Mouse (Mus musculus) urinary bladder, postnatal 25 days (tissue): ENCODE data around the gene Olfr976.
"Not testable (repeated sequence)": the region's sequence is repeated elsewhere in the genome, so short reads cannot be mapped to it uniquely, and the experiment has no call there.

Source experiments
- DNase-seq: peaks from one replicate; pipeline ENCODE4 v3.0.0; 2022; ENCODE audit warnings: low spot score

Olfr976 gene

DNA sequence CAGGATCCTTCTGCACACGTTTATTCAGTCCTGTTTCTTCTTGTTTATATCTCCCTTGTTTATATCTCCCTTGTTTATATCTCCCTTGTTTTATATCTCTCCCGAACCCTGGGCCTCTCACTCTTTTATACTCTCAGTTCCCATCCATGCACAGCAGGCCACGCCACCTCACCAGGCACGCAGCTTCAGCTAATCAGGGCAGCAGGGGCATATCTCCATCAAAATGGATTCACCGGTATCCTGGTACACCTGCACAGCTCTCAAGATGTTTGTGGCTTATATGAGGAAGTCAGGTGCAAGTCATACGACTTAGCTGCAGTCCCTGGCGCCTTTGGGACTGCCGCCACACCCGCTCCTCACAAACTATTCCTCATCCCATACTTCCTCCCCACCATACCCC, at the start of gene Olfr976:
Gene Olfr976, minus strand, starts transcription at position 101 of the 400 bp plus-strand sequence.
- DNase-seq = not testable (repeated sequence)

DNA sequence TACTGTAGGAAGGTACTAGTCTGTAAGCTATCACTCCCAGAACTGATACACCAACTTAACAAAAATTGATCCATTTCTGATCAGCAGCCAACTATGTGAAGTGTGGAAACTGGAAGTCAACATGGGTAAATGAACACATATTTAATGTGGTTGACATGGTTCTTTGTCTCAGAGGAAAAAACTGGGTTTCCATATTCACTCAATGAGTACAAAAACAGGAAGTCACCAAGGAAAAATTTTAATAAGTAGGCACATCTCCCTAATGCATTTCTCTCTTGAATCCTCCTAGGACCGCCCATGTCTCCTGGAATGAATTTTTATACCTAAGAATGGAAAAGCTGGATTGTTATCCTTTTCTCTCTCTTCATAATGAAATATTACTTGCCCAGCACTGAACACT, 48.5 kb upstream of the Olfr976 start, which contains the start of gene Olfr980:
Gene Olfr980, minus strand, starts transcription at position 101 of the 400 bp plus-strand sequence.
- DNase-seq = no peak

GRCm38 (mm10) chr9:40003365-40003764, 42.4 kb upstream of the Olfr976 start, which contains the start of gene Olfr979:
Olfr979 (minus strand) TSS chr9:40003465.
- no peak for DNase-seq

DNA sequence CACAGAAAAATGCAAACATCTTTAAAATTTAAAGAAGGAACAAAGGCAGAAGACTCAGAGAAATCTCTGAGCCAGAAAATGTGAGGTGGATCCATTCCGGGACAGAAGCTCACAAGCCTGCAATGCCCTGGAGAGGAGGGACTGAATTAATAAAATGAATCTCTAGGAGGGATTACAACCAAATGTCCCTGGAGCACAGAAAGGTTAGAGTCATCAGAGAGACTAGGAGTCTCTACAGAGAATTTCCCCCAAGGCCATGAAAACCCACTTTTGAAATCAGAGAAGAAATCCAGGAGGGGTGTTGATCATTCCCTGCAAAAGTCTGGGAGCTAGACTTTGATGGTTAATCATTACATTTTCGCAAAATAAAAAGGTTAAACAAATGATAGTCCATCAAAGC, 30.9 kb upstream of the Olfr976 start, which contains the start of gene Olfr978:
Gene Olfr978, plus strand, starts transcription at position 301 of the 400 bp plus-strand sequence.
- no peak for DNase-seq

- DNase-seq = not testable (repeated sequence)
Measured at GRCm38 (mm10) chr9:39976581-39977145, 15.7 kb upstream of the Olfr976 start.

DNA sequence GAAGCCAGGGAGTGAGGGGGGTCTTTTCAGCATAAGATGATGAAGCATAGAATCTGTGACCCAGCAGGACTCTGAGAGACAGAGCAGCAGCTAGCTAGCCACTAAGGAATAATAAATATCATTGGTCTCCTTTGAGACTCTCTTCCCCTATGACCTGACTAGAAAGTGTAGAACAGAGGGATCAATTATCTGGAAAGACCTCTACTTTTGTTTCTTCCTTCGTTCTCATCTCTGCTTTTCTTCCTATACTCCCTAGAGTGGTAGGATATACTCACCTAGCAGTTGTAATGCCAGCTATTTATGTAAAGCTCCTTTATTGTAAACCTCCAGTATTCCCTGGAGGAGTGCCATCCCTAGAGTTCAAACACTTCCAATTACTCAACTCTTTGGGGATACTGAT, 9.0 kb downstream of the Olfr976 start, which contains the start of gene Olfr975:
Gene Olfr975, minus strand, starts transcription at position 101 of the 400 bp plus-strand sequence.
- DNase-seq = no peak

DNA sequence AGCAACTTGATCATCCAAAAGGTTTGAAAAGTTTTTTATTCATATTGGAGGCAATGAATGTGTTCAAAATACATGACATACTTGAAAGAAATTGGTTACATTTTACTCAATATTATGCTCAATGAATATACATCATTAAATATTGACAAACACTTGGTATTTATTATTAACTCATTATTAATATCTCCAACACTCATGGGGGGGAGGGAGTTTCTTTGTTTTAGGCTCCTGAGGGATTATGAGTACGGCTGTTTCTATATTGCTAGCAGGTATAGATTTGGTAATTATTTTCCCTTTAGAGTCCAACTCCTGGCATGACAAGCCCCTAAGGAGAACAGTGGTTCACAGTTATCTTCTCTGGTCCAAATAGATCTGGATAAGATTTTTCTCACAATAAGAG, 23.7 kb downstream of the Olfr976 start, which contains the start of gene Olfr974:
Gene Olfr974, plus strand, starts transcription at position 301 of the 400 bp plus-strand sequence.
- no peak for DNase-seq

GRCm38 (mm10) chr9:39928837-39929236, 32.1 kb downstream of the Olfr976 start:
- DNase-seq = not testable (repeated sequence)

- not testable (repeated sequence) for DNase-seq
Measured at GRCm38 (mm10) chr9:39927975-39928836, 32.7 kb downstream of the Olfr976 start.

DNA sequence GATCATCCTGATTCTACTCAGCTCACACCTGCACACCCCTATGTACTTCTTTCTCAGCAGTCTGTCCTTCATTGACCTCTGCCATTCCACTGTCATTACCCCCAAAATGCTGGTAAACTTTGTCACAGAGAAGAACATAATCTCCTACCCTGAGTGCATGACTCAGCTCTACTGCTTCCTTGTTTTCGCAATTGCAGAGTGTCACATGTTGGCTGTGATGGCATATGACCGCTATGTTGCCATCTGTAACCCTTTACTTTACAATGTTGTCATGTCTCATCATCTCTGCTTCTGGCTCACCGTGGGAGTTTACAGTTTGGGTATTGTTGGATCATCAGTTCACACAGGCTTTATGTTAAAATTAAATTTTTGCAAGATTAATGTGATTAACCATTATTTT, 51.0 kb downstream of the Olfr976 start:
- no peak for DNase-seq

DNA sequence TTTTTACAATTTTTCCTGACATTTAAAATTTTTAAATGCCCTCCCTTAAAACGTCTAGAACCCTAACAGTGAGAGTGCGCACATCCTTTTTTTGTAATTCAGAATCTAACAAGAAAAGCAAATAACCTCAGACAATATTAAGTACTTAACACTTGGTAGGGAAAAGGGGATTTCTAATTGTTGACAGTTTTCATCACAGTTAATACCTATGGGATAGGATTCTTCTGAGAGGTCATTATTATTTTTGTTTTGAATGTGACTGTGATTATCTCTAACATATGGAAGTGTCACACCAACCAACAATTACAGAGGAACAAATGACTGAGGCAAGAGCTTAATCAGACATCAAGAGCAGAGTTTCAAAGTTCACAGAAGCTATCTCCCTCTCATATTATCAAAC, 53.9 kb downstream of the Olfr976 start, which contains the start of gene Olfr229:
Gene Olfr229, plus strand, starts transcription at position 301 of the 400 bp plus-strand sequence.
- DNase-seq = no peak

DNA sequence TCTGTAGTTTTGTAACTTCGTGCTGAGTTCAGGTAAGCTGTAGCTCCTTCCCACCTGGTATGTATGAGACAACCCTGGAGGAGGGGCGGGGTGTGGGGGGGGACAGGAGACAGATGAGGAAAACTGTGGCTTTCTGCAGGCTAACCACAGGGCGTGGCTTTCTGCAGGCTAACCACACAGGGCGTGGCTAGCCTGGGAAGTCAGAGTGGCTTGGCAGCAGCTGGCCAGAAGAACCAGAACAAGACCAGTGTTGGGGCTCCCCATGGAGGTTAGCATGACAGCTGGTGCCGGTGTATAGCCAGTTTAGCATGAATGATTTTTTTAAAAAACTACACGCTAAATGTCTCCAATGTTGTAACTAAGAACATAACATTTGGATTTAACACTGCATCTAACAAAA, 55.8 kb downstream of the Olfr976 start:
- no peak for DNase-seq
